In the genomic region with DNA sequence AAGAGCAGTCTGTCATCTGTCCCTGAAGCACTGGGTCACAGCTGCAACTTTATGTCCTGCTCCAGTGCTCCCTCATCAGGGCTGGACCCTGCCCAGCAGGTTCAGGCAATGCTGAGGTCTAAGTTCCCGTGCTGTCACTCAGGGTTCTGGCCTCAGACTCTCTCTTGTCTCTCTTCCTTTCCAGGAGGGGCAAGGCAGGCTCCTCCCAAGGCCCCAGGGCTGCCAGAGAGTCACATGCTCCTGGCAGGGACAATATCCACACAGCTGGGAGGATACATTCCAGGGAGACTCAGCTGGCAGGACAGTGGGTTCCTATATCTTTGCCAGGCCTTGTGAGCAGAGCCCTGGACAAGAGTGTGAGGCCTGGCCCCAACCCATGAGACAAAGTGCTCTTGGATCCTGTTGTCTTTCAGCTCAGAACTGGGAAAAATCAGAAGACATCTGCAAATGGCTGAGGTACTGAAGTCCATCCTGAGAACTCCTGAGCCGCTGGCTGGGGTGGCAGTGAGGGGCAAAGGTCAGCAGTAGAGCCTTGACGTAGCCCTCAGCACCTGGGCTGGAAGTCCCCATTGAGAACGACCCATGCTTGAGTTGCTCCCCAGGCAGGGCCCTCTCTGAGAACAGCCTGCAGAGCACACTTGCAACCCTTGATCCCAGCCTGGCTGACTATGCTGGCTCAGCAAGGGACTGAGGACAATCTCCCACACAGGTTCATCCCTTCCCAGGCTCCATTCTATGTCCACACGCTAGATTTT, we compare ENCODE assay signal across 8 mouse cellular contexts. TPM values are rescaled to one million over a fixed set of nuclear protein-coding genes. Genes with fewer than 3 reads are reported as not detected.
DNase-seq lines count a peak whose midpoint lies in the region; ATAC-seq and TF ChIP-seq lines count a peak whose summit lies in the region.

No protein-coding gene starts in this region.

- H3K4me1 ChIP-seq in intestine, postnatal 0 days (replicated peaks; ENCODE audit: control insufficient read depth, insufficient read depth, low read length) = 0 out of 2 replicates have a peak, but pooled peaks cover 4% of the 10 kb centered on the region

- ATAC-seq in intestine, postnatal 0 days = peak; percentile 95

- H3K27me3 ChIP-seq in intestine, postnatal 0 days (replicated peaks; ENCODE audit: control insufficient read depth, insufficient read depth, low read length) = no peaks in the 10 kb centered on the region

- peak; percentile 60 for TF ChIP-seq CTCF in intestine, postnatal 0 days (IDR thresholded peaks at IDR 0.05; ENCODE audit: low read depth)

- no peak overlapping the region for H3K4me3 ChIP-seq in intestine, postnatal 0 days (ENCODE audit: low read depth, low read length)

- no peaks in the 10 kb centered on the region for H3K9me3 ChIP-seq in intestine, postnatal 0 days (ENCODE audit: control insufficient read depth)

- peak overlapping the region; percentile 82 for H3K27ac ChIP-seq in intestine, postnatal 0 days (ENCODE audit: low read depth, low read length)

- DNase-seq in retina, postnatal 1 day = peak; percentile 10
- DNase-seq in retina, embryonic 14.5 days (ENCODE audit: low spot score) = no peak
- DNase-seq in frontal cortex, postnatal 14 days (ENCODE audit: low spot score in 2 of 2) = peak; percentile 30 to 52
- DNase-seq in left cerebral cortex, adult 9 months (ENCODE audit: low spot score in 2 of 2) = peak; percentile 54 to 75
- peak; percentile 70 to 78 for DNase-seq in right cerebral cortex, postnatal 10 days (ENCODE audit: low spot score in 2 of 2)
- DNase-seq in T-cell, adult 2 months (ENCODE audit: low spot score) = no peak
- no peak for DNase-seq in thymus, postnatal 14 days

- H3K4me2 ChIP-seq in intestine, postnatal 0 days (replicated peaks; ENCODE audit: low read depth) = peak overlapping the region; percentile 30

- peak overlapping the region; percentile 26; the same call in 1 of the 2 replicates for H3K9ac ChIP-seq in intestine, postnatal 0 days (ENCODE audit: low read depth, low read length)

- 29% methylated on average over 5 of the region's 5 CpGs for WGBS in intestine, postnatal 0 days

- H3K36me3 ChIP-seq in intestine, postnatal 0 days (ENCODE audit: control insufficient read depth, insufficient read depth) = peaks cover 12% of the 10 kb centered on the region; the same call in 1 of the 2 replicates

RNA-seq across cellular contexts. Expression of gene Plekhf1, which starts 10.2 kb away (rescaled TPM):
- 5.2 and 5.9 TPM in 2 replicates for polyA plus RNA-seq in intestine, postnatal 0 days (2015; fragmentation: Nextera tagmentation; extraction: Ambion mirVana)

RNA-seq across cellular contexts. Expression of gene 1600014C10Rik, which starts 34.6 kb away (rescaled TPM):
- 16.9 and 18.2 TPM in 2 replicates for polyA plus RNA-seq in intestine, postnatal 0 days (2015; fragmentation: Nextera tagmentation; extraction: Ambion mirVana)

RNA-seq across cellular contexts. Expression of gene Pop4, which starts 53.6 kb away (rescaled TPM):
- 20.6 and 23.2 TPM in 2 replicates for polyA plus RNA-seq in intestine, postnatal 0 days (2015; fragmentation: Nextera tagmentation; extraction: Ambion mirVana)

Comparison
In these comparisons a context has a peak if more than half of its experiments do, and no peak if none do; other contexts are left out.
1. DNase-seq: peak in retina, postnatal 1 day (single experiment), frontal cortex, postnatal 14 days (2 of 2), left cerebral cortex, adult 9 months (2 of 2) and right cerebral cortex, postnatal 10 days (2 of 2); none in retina, embryonic 14.5 days (single experiment), T-cell, adult 2 months (single experiment) and thymus, postnatal 14 days (single experiment).